Mouse (Mus musculus) c-Kit-positive CD71-negative TER-119-negative erythroid progenitor cells, embryonic 14.5 days (primary cell): ENCODE data around the gene Hmgcs2.

Experiments
- DNase-seq: peaks from one replicate; pipeline ENCODE4 v3.0.0-alpha.2; 2013; ENCODE audit warnings: low read depth

Hmgcs2 gene

DNA sequence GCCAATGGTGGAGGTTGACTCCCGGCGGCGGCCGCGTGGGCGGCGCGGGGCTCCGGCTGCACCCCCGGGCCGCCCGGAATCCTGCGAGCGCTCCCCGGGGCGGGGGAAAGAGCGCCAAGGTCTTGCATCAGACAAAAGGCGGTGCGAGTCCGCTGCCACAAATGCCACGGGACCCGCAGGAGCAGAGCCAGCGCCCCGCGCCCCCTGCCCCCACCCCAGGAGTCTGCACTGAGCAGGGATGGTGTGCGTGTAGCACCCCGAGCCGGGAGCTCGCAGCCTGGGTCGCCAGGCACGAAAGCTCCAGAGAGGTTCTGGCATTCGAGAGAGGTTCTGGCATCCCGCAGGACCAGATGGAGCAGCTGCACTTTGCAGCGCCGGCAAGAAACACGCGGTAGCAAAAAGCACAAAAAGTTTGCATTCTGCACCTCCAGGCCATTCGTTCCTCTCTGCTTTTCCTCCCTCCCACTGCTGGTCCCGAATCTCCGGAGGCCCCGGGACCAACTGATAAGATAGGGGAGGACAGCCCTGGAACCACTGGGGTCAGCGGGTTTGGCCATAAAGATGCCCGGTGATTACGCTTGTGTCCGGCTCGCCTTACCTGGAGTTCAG lies 59.0 kb downstream of the Hmgcs2 start:
- no peak for DNase-seq

DNA sequence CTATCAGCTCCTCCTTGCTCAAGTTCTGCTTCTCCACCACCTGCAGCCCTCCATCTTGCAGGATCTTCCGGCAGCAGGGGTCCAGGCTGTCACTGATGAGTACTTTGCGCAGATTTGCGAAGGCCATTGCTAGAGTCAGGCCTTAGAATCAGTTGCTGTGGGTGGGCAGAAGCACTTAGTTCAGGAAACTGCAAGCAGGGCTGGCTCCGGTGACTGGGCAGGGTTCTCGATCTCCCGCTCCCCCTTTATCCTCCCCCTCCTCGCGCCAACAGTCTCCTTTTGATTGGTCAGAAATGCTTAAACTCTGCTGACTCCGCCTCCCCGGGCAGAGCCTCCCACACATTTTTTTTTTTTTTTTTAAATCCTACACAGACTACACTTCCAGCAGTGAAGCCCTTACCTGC lies 59.5 kb downstream of the Hmgcs2 start, which contains the start of gene Phgdh:
Gene Phgdh (minus strand): TSS at position 285 of the 404 bp plus-strand sequence.
- peak; percentile 71 for DNase-seq

DNA sequence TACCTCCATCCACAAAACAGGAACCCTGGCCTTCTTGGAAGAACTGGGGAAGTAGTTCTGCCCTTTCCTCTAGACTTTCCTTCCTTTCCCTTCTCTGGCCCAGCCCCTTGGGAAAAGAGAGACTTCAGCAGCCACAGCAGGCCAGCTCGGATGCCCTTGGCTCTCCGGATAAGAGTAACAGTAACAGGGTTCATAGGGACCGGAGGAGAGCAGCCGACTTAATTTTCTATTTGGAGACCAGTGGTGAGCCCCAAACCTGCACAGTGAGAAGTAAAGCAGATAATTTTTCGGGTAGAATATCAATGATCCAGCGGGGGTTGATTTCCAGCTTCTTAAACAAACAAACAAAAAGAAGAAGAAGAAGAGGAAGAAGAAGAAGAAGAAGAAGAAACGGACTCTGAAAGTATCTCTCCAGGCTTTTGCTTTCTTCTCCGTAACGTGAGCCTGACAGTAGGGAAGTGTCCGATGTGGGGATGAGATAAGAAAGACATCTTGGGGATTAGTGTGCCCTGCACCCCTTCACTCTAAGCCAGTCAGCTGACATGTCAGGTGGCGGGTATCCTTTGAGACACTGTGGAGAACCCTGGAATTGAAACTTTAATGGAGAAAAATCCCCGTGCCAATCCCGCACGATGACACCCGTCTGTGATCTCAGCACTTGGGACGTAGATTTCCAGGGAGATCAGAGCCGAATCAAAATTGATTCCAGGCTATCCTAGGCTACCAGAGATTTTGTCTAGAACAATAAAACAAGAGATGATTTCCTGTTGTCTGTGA lies 60.8 kb downstream of the Hmgcs2 start:
- DNase-seq = no peak

DNA sequence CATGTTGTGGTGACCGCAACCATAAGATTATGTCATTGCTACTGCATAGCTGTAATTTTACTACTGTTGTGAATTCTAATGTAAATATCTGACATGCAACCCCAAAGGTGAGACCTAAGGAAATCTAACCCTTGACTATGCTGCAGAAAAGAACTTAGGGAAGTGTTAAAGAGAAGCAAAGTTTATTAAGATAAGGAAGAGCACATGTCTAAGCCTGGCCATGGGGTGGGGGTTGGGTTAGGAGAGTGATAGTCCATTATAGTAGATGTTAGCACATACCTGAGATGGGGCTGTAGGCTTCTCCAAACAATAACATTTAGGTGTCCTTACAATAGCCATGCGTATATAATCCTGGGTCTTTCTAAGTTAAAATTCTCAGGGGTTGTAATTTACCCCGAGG lies 63.0 kb downstream of the Hmgcs2 start:
- DNase-seq = no peak

DNA sequence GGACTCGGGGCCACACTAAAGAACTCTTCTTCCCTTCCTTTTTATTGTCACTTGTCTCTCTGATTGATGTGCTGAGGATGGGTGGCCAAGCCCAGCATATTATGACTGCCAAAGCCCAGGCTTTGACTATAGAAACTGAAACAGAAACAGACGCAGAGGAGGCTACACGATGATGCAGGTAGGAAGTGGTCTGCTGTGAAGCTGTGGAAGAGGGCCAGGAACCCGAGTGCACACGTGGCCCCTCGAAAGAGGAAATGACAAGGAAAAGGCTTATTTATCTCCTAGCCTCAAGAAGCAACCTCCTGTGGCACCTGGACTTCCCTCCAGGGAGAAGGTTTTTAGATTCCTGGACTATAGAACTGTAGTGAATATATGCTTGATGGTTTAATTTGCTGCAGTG lies 67.9 kb downstream of the Hmgcs2 start:
- DNase-seq = no peak

DNA sequence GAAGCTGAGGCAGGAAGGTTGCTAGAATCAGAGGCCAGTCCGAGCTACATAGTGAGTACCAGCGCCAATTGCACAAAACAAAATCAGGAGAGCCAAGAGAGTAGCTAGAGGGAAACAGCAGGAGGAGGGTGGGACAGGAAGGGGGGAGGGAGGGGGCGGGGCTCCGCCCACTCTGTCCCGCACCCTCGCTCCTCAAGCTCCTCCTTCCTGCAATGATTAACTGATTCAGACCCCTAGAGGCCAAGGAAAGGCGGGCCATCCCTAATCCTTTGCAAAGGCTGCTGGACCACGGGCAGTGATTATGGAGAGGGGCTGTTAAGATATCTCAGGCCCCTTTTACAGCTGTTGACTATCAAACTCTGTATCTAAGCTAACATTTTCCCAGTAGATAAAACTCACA lies 68.5 kb downstream of the Hmgcs2 start:
- DNase-seq = no peak

DNA sequence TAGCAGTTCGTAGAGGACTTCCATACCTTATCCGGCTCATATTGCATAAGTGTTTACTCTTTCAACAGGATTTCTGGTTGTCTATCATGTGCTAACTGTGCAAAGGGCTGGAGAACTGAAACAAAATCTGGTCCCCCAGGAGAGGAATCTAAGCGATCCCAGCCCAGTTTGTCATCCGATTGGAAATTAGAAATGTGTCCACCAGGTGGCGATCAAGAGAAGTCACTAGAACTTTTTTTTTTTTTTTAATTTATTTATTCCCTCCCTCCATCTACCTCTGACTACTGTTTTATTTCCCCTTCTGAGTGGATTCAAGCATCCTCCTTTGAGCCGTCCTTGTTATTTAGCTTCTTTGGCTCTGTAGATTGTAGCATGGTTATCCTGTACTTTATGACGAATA lies 73.7 kb downstream of the Hmgcs2 start:
- peak; percentile 61 for DNase-seq

DNA sequence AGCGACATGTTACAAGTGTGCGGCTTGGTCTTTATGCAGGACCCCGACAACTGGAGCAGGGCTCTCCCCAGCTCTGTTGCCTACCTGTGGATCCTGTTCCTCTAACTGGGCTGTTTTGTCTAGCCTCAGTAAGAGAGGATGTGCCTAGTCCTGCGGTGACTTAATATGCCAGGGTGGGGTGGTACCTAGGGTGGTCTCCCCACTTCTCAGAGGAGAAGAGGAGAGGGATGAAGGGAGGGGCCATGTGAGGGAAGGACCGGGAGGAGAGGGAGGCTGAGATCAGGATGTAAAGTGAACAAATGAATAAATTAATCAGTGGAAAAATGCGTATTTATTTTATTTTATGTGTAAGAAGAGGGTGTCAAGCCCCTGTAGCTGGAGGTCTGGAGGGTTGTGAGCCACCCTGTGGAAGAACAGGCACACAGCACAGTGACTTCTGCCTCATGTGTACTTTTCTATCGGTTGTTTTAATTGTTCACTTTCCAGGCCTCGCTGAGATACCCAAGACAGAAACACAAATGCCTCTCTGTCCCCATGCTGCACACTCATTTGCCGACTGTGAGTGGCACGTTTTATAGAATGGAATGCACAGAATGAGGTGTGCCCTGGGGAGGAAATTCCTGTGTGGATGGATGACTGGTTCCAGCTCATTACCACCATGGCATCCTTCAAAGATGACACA lies 75.2 kb downstream of the Hmgcs2 start:
- DNase-seq = no peak

DNA sequence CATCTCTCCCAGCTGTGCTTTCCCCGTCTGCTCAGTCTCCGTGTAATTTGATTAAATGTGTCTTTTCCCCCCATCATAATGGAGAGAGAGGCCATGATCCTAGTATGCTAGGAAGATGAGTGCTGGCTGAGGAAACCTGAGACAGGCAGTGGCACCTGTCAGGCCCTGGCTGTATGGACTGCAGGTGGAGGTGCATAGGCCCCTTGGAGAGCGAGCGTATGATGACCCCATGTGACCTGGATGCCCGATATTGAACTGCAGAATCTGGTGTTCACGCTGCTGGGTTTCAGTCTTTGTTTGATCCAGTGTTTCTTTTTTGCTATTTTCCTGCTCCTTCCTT lies 75.8 kb downstream of the Hmgcs2 start:
- DNase-seq = no peak

DNA sequence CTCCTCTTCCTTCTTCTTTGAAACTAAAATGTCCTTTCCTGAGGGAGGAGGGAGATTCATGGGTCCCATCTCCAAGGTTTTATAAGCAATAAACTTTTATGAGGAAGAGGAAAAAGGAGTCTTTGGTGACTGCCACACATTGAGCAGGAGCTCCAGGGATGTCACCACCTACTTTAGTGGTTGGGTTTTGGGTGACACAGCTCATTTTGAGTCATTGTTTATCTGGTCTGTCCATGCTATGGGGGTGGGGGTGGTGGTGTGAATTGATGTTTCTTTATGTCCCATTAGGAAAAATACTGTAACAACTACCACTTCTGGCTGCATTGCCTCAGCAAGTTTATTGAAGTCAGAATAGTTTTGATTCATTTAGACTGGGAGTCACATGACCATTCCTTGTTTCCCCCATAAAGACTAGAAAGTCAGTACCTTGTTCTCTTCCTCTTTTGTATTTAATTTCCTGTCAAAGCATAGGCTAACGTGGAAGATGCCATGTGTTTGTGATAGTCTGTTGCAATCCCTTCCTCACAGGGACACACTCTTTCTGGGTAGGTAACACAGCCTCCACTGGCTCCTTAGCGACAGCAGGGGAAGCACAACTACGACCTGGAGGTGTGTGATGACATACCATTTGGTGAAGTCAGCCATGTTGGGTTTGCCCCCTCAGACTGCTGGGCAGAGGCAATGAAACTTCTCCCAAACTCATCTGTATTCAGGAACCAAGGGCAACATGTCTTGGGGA lies 76.6 kb downstream of the Hmgcs2 start:
- no peak for DNase-seq
